ENCODE assay signal across 23 mouse cellular contexts in the genomic region with DNA sequence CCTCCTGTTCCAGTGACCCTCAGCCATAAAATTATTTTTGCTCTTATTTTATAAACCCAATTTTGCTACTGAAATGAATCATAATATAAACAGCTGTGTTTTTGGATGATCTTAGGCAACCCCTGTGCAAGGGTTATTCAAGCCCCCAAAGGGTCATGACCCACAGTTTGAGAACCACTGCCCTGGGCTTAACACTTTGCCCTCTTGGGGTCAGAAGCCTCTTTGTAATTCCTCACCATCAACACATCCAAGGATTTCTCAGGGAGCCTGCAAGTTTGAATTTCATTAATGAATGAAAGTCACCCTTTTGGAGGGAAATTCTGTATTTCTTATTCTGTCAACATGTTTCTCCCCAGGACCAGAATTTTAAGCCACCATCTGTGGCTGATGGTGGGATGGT.
"Had no signal": no experiment of that assay in that cellular context is flagged by ENCODE, and none has a peak within 500 bp of the region (broad histone marks: within the 10 kb centered on the region; RNA-seq: fewer than 3 reads in every experiment).

No protein-coding gene starts in this region.

- H3K4me3 ChIP-seq: heart, adult 2 months; heart, embryonic 12.5 days; hindbrain, embryonic 13.5 days; hindbrain, embryonic 15.5 days; intestine, embryonic 15.5 days; layer of hippocampus, adult 2 months; left cerebral cortex, adult 2 months; limb, embryonic 12.5 days; liver, embryonic 13.5 days; liver, embryonic 15.5 days had no signal

- H3K4me1 ChIP-seq: heart, embryonic 12.5 days; hindbrain, embryonic 13.5 days; hindbrain, embryonic 15.5 days; intestine, embryonic 15.5 days; limb, embryonic 12.5 days; liver, embryonic 13.5 days; liver, embryonic 15.5 days had no signal

- H3K9ac ChIP-seq: heart, embryonic 12.5 days; hindbrain, embryonic 13.5 days; hindbrain, embryonic 15.5 days; intestine, embryonic 15.5 days; limb, embryonic 12.5 days; liver, embryonic 13.5 days; liver, embryonic 15.5 days had no signal

- H3K36me3 ChIP-seq: heart, embryonic 12.5 days; hindbrain, embryonic 13.5 days; hindbrain, embryonic 15.5 days; intestine, embryonic 15.5 days; limb, embryonic 12.5 days; liver, embryonic 13.5 days; liver, embryonic 15.5 days had no signal

- ATAC-seq: inflammation-experienced regulatory T-cells, adult 6 months; intestine, embryonic 15.5 days; intestine, postnatal 0 days had no signal

- H3K27ac ChIP-seq: heart, adult 2 months; hindbrain, embryonic 13.5 days; hindbrain, embryonic 15.5 days; intestine, embryonic 15.5 days; layer of hippocampus, adult 2 months; left cerebral cortex, adult 2 months; limb, embryonic 12.5 days; liver, embryonic 13.5 days; liver, embryonic 15.5 days had no signal

- H3K27me3 ChIP-seq: heart, embryonic 12.5 days; hindbrain, embryonic 13.5 days; hindbrain, embryonic 15.5 days; intestine, embryonic 15.5 days; limb, embryonic 12.5 days; liver, embryonic 13.5 days; liver, embryonic 15.5 days had no signal

- DNase-seq: gastrocnemius, postnatal 14 days; gastrocnemius, postnatal 36 days; heart, adult 2 months; heart, postnatal 10 days; heart, postnatal 4 days; kidney, adult 18-20 months; kidney, adult 8-10 months; kidney, postnatal 10 days; kidney, postnatal 25 days; kidney, postnatal 4 days; liver; liver, embryonic 13.5 days had no signal

- H3K9me3 ChIP-seq: heart, embryonic 12.5 days; hindbrain, embryonic 13.5 days; hindbrain, embryonic 15.5 days; intestine, embryonic 15.5 days; limb, embryonic 12.5 days; liver, embryonic 13.5 days; liver, embryonic 15.5 days had no signal

- H3K4me2 ChIP-seq: heart, embryonic 12.5 days; hindbrain, embryonic 13.5 days; hindbrain, embryonic 15.5 days; intestine, embryonic 15.5 days; limb, embryonic 12.5 days; liver, embryonic 11.5 days; liver, embryonic 13.5 days; liver, embryonic 15.5 days had no signal
